Mouse (Mus musculus) 3T3-L1 (cell line): ENCODE results near the gene Trim27.
A peak's percentile ranks its signal among the peaks of the same experiment; 100 is the strongest.

ENCODE experiments used
- DNase-seq: peaks from one replicate; pipeline ENCODE4 v3.0.0-alpha.2; 2015; ENCODE audit warnings: low read depth, low spot score

Trim27 gene

GRCm38 (mm10) chr13:21179367-21179723 is at the start of gene Trim27:
Gene Trim27 (plus strand): TSS chr13:21179445.
- no peak for DNase-seq

GRCm38 (mm10) chr13:21142421-21142820 is 36.8 kb upstream of the Trim27 start:
- no peak for DNase-seq

GRCm38 (mm10) chr13:21145767-21146166 is 33.5 kb upstream of the Trim27 start, which contains the start of gene Olfr1368:
Gene Olfr1368 (minus strand): TSS chr13:21145867.
- no peak for DNase-seq

GRCm38 (mm10) chr13:21155888-21156287 is 23.4 kb upstream of the Trim27 start:
- DNase-seq, result no peak

GRCm38 (mm10) chr13:21158071-21158470 is 21.2 kb upstream of the Trim27 start:
- no peak for DNase-seq

- DNase-seq, result peak; percentile 93
Measured at GRCm38 (mm10) chr13:21158785-21159474, 20.3 kb upstream of the Trim27 start.

GRCm38 (mm10) chr13:21159475-21159819 is 19.8 kb upstream of the Trim27 start:
- DNase-seq, result peak; percentile 29

- DNase-seq, result peak; percentile 28
Measured at GRCm38 (mm10) chr13:21160041-21160511, 19.2 kb upstream of the Trim27 start.

- DNase-seq, result peak; percentile 94
Measured at GRCm38 (mm10) chr13:21160657-21161590, 18.3 kb upstream of the Trim27 start.

GRCm38 (mm10) chr13:21161591-21161990 is 17.7 kb upstream of the Trim27 start:
- DNase-seq, result no peak

- DNase-seq, result peak; percentile 17
Measured at GRCm38 (mm10) chr13:21162591-21162990, 16.7 kb upstream of the Trim27 start.

- DNase-seq, result peak; percentile 92
Measured at GRCm38 (mm10) chr13:21166936-21167909, 12.0 kb upstream of the Trim27 start.

GRCm38 (mm10) chr13:21167910-21168300 is 11.3 kb upstream of the Trim27 start:
- peak; percentile 82 for DNase-seq

GRCm38 (mm10) chr13:21168371-21169011 is 10.8 kb upstream of the Trim27 start:
- DNase-seq, result peak; percentile 71

- DNase-seq, result peak; percentile 46
Measured at GRCm38 (mm10) chr13:21169121-21169656, 10.1 kb upstream of the Trim27 start.

GRCm38 (mm10) chr13:21169657-21170430 is 9.4 kb upstream of the Trim27 start:
- peak; percentile 91 for DNase-seq

- no peak for DNase-seq
Measured at GRCm38 (mm10) chr13:21170431-21171155, 8.7 kb upstream of the Trim27 start.

- DNase-seq, result no peak
Measured at GRCm38 (mm10) chr13:21171156-21171530, 8.1 kb upstream of the Trim27 start.

- peak; percentile 85 for DNase-seq
Measured at GRCm38 (mm10) chr13:21171600-21172150, 7.6 kb upstream of the Trim27 start.
